Mouse (Mus musculus) myocyte (in vitro differentiated cells): ENCODE results near the gene Kif5c. TPM values are rescaled to one million over a fixed set of nuclear protein-coding genes. Genes with fewer than 3 reads are reported as not detected.
A peak's percentile ranks its signal among the peaks of the same experiment; 100 is the strongest.

ENCODE experiments used
- H3K27me3 ChIP-seq: one replicate; pipeline ENCODE4 v1.6.1; 2011; ENCODE audit not compliant: control insufficient read depth, insufficient read depth, insufficient read length
- H3K36me3 ChIP-seq: one replicate; pipeline ENCODE4 v1.6.1; 2011; ENCODE audit not compliant: control insufficient read depth, insufficient read depth
- H3K4me2 ChIP-seq: one replicate; pipeline ENCODE4 v1.6.1; 2011; ENCODE audit warnings: low read depth, control low read depth
- H3K4me3 ChIP-seq: one replicate; pipeline ENCODE4 v1.5.1; 2011; ENCODE audit warnings: mild to moderate bottlenecking, control low read depth, moderate library complexity
- H3K79me2 ChIP-seq: one replicate; pipeline ENCODE4 v1.6.1; 2011; ENCODE audit not compliant: control insufficient read depth, insufficient read depth
- H3ac ChIP-seq: one replicate; pipeline ENCODE4 v1.6.1; 2011; ENCODE audit not compliant: control insufficient read depth, insufficient read length
- CEBPB ChIP-seq: IDR thresholded peaks from 2 replicates; pipeline ENCODE4 v1.6.1; 2011; ENCODE audit warnings: mild to moderate bottlenecking, moderate library complexity; ENCODE audit not compliant: poor library complexity, insufficient read depth, severe bottlenecking
- E2F4 ChIP-seq: IDR thresholded peaks from one replicate; pipeline ENCODE4 v1.6.1; 2011; ENCODE audit warnings: mild to moderate bottlenecking, control low read depth, moderate library complexity; ENCODE audit not compliant: insufficient read depth
- MAX ChIP-seq: IDR thresholded peaks from one replicate; pipeline ENCODE4 v1.6.1; 2011; ENCODE audit warnings: low read depth, mild to moderate bottlenecking, control low read depth
- MYOD1 ChIP-seq, 3 experiments: IDR thresholded peaks; one replicate each; pipeline ENCODE4 v1.6.1; 2011; ENCODE audit warnings: control low read depth in 2 of 3, low read depth in 2 of 3, mild to moderate bottlenecking in 2 of 3, moderate library complexity in 1 of 3; ENCODE audit not compliant: insufficient read length in 2 of 3, control insufficient read depth in 1 of 3
- MYOG ChIP-seq, 3 experiments: IDR thresholded peaks; one replicate each; pipeline ENCODE4 v1.6.1; 2011; ENCODE audit warnings: control low read depth in 2 of 3, low read depth in 2 of 3, mild to moderate bottlenecking in 2 of 3; ENCODE audit not compliant: insufficient read length in 2 of 3, control insufficient read depth in 1 of 3, insufficient read depth in 1 of 3
- POLR2A ChIP-seq: IDR thresholded peaks from one replicate; pipeline ENCODE4 v1.6.1; 2011; ENCODE audit warnings: low read depth, mild to moderate bottlenecking, control low read depth, moderate library complexity; ENCODE audit not compliant: insufficient read length
- POLR2AphosphoS2 ChIP-seq: IDR thresholded peaks from one replicate; pipeline ENCODE4 v1.6.1; 2011; ENCODE audit warnings: low read depth, control low read depth; ENCODE audit not compliant: insufficient read length
- REST ChIP-seq: IDR thresholded peaks from one replicate; pipeline ENCODE4 v1.6.1; 2011; ENCODE audit warnings: mild to moderate bottlenecking, control low read depth, moderate library complexity; ENCODE audit not compliant: insufficient read depth, insufficient read length
- SRF ChIP-seq: IDR thresholded peaks from one replicate; pipeline ENCODE4 v1.6.1; 2011; ENCODE audit warnings: low read depth; ENCODE audit not compliant: control insufficient read depth, insufficient read length
- TCF12 ChIP-seq: IDR thresholded peaks from one replicate; pipeline ENCODE4 v1.6.1; 2011; ENCODE audit warnings: mild to moderate bottlenecking, control low read depth; ENCODE audit not compliant: poor library complexity, insufficient read depth, severe bottlenecking
- TCF3 ChIP-seq: IDR thresholded peaks from one replicate; pipeline ENCODE4 v1.6.1; 2011; ENCODE audit warnings: low read depth, control low read depth; ENCODE audit not compliant: insufficient read length
- USF1 ChIP-seq: IDR thresholded peaks from one replicate; pipeline ENCODE4 v1.6.1; 2011; ENCODE audit warnings: low read depth, mild to moderate bottlenecking, control low read depth, moderate library complexity
- polyA plus RNA-seq: library from polyadenylated mRNA; unstranded; fragments of >200 nt; fragmentation: generic; extraction: Trizol; gene quantifications from one replicate; pipeline ENCODE4 v1.2.1, GENCODE M21; 2012; ENCODE audit warnings: missing spikeins

Gene Kif5c
- polyA plus RNA-seq, 1 experiment = 6.2 TPM

GRCm38 (mm10) chr2:49572111-49572642 lies 46.9 kb upstream of the Kif5c start:
- Histone ChIP-seq H3K79me2 (no peaks in the 10 kb centered on the region), H3ac (no peak overlapping the region), H3K27me3 (no peaks in the 10 kb centered on the region), H3K4me3 (no peak overlapping the region), H3K4me2 (no peak overlapping the region), H3K36me3 (no peaks in the 10 kb centered on the region)
- no peak for TF ChIP-seq REST
- TF ChIP-seq TCF3 = no peak
- no peak for TF ChIP-seq USF1
- no peak for TF ChIP-seq TCF12
- no peak for TF ChIP-seq MAX
- no peak for TF ChIP-seq MYOD1 (IDR thresholded peaks at IDR 0.05; ENCODE audit: control insufficient read depth in 1 of 3, insufficient read length in 2 of 3, low read depth in 2 of 3)

- no peak overlapping the region for H3K4me3 ChIP-seq
- H3K27me3 ChIP-seq = no peaks in the 10 kb centered on the region
- no peaks in the 10 kb centered on the region for H3K36me3 ChIP-seq
- no peaks in the 10 kb centered on the region for H3K79me2 ChIP-seq
- H3ac ChIP-seq = no peak overlapping the region
- TF ChIP-seq REST (no peak), SRF (no peak), TCF12 (no peak), E2F4 (no peak), USF1 (no peak), MAX (no peak), MYOG (IDR thresholded peaks at IDR 0.05; ENCODE audit: control insufficient read depth in 1 of 3, insufficient read depth in 1 of 3, insufficient read length in 2 of 3, low read depth in 2 of 3) (no peak), CEBPB (no peak), POLR2A (no peak), MYOD1 (IDR thresholded peaks at IDR 0.05; ENCODE audit: control insufficient read depth in 1 of 3, insufficient read length in 2 of 3, low read depth in 2 of 3) (no peak), TCF3 (no peak), POLR2AphosphoS2 (no peak)
- no peak overlapping the region for H3K4me2 ChIP-seq
Observed at GRCm38 (mm10) chr2:49572684-49573083, 46.4 kb upstream of the Kif5c start.

GRCm38 (mm10) chr2:49573282-49573681 lies 45.8 kb upstream of the Kif5c start:
- TF ChIP-seq TCF3 (no peak), MYOD1 (IDR thresholded peaks at IDR 0.05; ENCODE audit: control insufficient read depth in 1 of 3, insufficient read length in 2 of 3, low read depth in 2 of 3) (no peak), POLR2AphosphoS2 (no peak), MAX (no peak), USF1 (no peak), E2F4 (no peak), SRF (no peak), CEBPB (no peak), TCF12 (no peak), MYOG (IDR thresholded peaks at IDR 0.05; ENCODE audit: control insufficient read depth in 1 of 3, insufficient read depth in 1 of 3, insufficient read length in 2 of 3, low read depth in 2 of 3) (no peak), REST (no peak), POLR2A (no peak)
- H3K79me2 ChIP-seq = no peaks in the 10 kb centered on the region
- no peaks in the 10 kb centered on the region for H3K27me3 ChIP-seq
- H3K4me3 ChIP-seq = no peak overlapping the region
- no peak overlapping the region for H3ac ChIP-seq
- no peak overlapping the region for H3K4me2 ChIP-seq
- H3K36me3 ChIP-seq = no peaks in the 10 kb centered on the region

- no peaks in the 10 kb centered on the region for H3K27me3 ChIP-seq
- H3ac ChIP-seq = no peak overlapping the region
- no peak overlapping the region for H3K4me3 ChIP-seq
- peak overlapping the region; percentile 54 for H3K4me2 ChIP-seq
- H3K36me3 ChIP-seq = no peaks in the 10 kb centered on the region
- no peaks in the 10 kb centered on the region for H3K79me2 ChIP-seq
- TF ChIP-seq MAX = no peak
- TF ChIP-seq REST = no peak
- no peak for TF ChIP-seq SRF
- TF ChIP-seq CEBPB = peak; percentile 47; the same call in 1 of the 2 replicates
- no peak for TF ChIP-seq POLR2A
- no peak for TF ChIP-seq POLR2AphosphoS2
- TF ChIP-seq MYOG (IDR thresholded peaks at IDR 0.05; ENCODE audit: control insufficient read depth in 1 of 3, insufficient read depth in 1 of 3, insufficient read length in 2 of 3, low read depth in 2 of 3) = peak; percentile 20 to 92 (median 87)
- peak; percentile 48 for TF ChIP-seq TCF12
- TF ChIP-seq TCF3 = no peak
- no peak for TF ChIP-seq USF1
- peak in 2 of 3 experiments; percentile 39 to 83 for TF ChIP-seq MYOD1 (IDR thresholded peaks at IDR 0.05; ENCODE audit: control insufficient read depth in 1 of 3, insufficient read length in 2 of 3, low read depth in 2 of 3)
- no peak for TF ChIP-seq E2F4
Observed at GRCm38 (mm10) chr2:49580585-49580984, 38.5 kb upstream of the Kif5c start.

GRCm38 (mm10) chr2:49582546-49582945 lies 36.6 kb upstream of the Kif5c start:
- no peaks in the 10 kb centered on the region for H3K27me3 ChIP-seq
- H3K36me3 ChIP-seq = no peaks in the 10 kb centered on the region
- no peaks in the 10 kb centered on the region for H3K79me2 ChIP-seq
- no peak overlapping the region for H3K4me2 ChIP-seq
- TF ChIP-seq TCF12 (no peak), MYOD1 (IDR thresholded peaks at IDR 0.05; ENCODE audit: control insufficient read depth in 1 of 3, insufficient read length in 2 of 3, low read depth in 2 of 3) (peak in 1 of 3 experiments; percentile 31), CEBPB (no peak), SRF (no peak), REST (no peak), MAX (no peak), MYOG (IDR thresholded peaks at IDR 0.05; ENCODE audit: control insufficient read depth in 1 of 3, insufficient read depth in 1 of 3, insufficient read length in 2 of 3, low read depth in 2 of 3) (no peak)
- H3ac ChIP-seq = no peak overlapping the region
- H3K4me3 ChIP-seq = no peak overlapping the region
